Mouse (Mus musculus) lung, postnatal 10 days (tissue): Measurements from ENCODE around the gene Tlr9.

Experiments
- DNase-seq: peaks from one replicate; pipeline ENCODE4 v3.0.0; 2021

Tlr9 gene

GRCm38 (mm10) chr9:106232956-106233355 is 10.6 kb downstream of the Tlr9 start:
- DNase-seq, result no peak

GRCm38 (mm10) chr9:106233953-106234352 is 11.6 kb downstream of the Tlr9 start:
- no peak for DNase-seq

- no peak for DNase-seq
Observed at GRCm38 (mm10) chr9:106235194-106235830, 12.9 kb downstream of the Tlr9 start.

- DNase-seq, result peak; percentile 60
Observed at GRCm38 (mm10) chr9:106236156-106236817, 13.9 kb downstream of the Tlr9 start.

- DNase-seq, result peak; percentile 72
Observed at GRCm38 (mm10) chr9:106236818-106237211, 14.4 kb downstream of the Tlr9 start.

GRCm38 (mm10) chr9:106237401-106237800 is 15.0 kb downstream of the Tlr9 start:
- DNase-seq, result no peak

- no peak for DNase-seq
Observed at GRCm38 (mm10) chr9:106237878-106238277, 15.5 kb downstream of the Tlr9 start.

- no peak for DNase-seq
Observed at GRCm38 (mm10) chr9:106241541-106242164, 19.3 kb downstream of the Tlr9 start.

GRCm38 (mm10) chr9:106242813-106243488 is 20.6 kb downstream of the Tlr9 start:
- peak; percentile 78 for DNase-seq

GRCm38 (mm10) chr9:106249550-106249949 is 27.2 kb downstream of the Tlr9 start:
- peak; percentile 61 for DNase-seq

- DNase-seq, result peak; percentile 83
Observed at GRCm38 (mm10) chr9:106250245-106250644, 27.8 kb downstream of the Tlr9 start.

- no peak for DNase-seq
Observed at GRCm38 (mm10) chr9:106251066-106251465, 28.7 kb downstream of the Tlr9 start.

- DNase-seq, result peak; percentile 40
Observed at GRCm38 (mm10) chr9:106254001-106254400, 31.6 kb downstream of the Tlr9 start.

- no peak for DNase-seq
Observed at GRCm38 (mm10) chr9:106258412-106258811, 36.0 kb downstream of the Tlr9 start.

GRCm38 (mm10) chr9:106258990-106259389 is 36.6 kb downstream of the Tlr9 start:
- DNase-seq, result no peak

GRCm38 (mm10) chr9:106261058-106261457 is 38.7 kb downstream of the Tlr9 start:
- DNase-seq, result no peak

GRCm38 (mm10) chr9:106261491-106261890 is 39.1 kb downstream of the Tlr9 start:
- DNase-seq, result no peak

- DNase-seq, result no peak
Observed at GRCm38 (mm10) chr9:106262075-106262474, 39.7 kb downstream of the Tlr9 start.

- peak; percentile 41 for DNase-seq
Observed at GRCm38 (mm10) chr9:106263381-106263924, 41.1 kb downstream of the Tlr9 start.

GRCm38 (mm10) chr9:106265358-106266075 is 43.1 kb downstream of the Tlr9 start:
- peak; percentile 40 for DNase-seq

GRCm38 (mm10) chr9:106266936-106267657 is 44.7 kb downstream of the Tlr9 start:
- no peak for DNase-seq

GRCm38 (mm10) chr9:106268421-106268820 is 46.0 kb downstream of the Tlr9 start:
- DNase-seq, result no peak
